Mouse (Mus musculus) mouse embryonic stem cell (cell line): ENCODE measurements around the gene Edil3.

ENCODE experiments used
- in situ Hi-C, 2 experiments: fragments of 300-500 bp; cut with MboI; formaldehyde crosslinking; loops; 1 replicate in 1 of 2; 3 replicates in 1 of 2; pipeline ENCODE4 v1.14.3; 2019 to 2020; ENCODE audit warnings: low sequenced_read_pairs in 2 of 2, low pct_unique_long_range_greater_than_20kb in 1 of 2, mixed read lengths in 1 of 2; ENCODE audit not compliant: unreplicated experiment in 1 of 2

Edil3 gene

GRCm38 (mm10) chr13:89175154-89175553, 353.9 kb downstream of the Edil3 start:
- in situ Hi-C loops, result no loop called here

DNA sequence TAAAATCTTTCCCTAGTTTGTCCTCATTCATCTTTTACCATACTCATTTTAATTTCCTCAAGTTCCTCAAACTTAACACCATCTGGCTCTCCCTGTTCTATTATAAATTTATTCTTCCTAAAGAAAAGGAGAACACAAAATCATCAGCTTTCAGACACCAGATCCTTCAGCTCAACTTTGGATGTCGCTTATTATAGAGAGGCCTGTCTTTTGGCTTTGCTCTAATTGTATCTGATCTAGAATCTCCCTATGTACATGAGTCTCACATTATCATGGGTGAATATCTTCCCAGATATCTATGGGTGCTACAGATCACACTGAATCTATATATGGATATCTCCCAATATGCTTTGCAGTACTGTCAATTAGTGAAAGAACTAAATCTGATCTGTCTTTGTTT, 367.8 kb downstream of the Edil3 start:
- in situ Hi-C loops, result no loop called here

GRCm38 (mm10) chr13:89197019-89197418, 375.7 kb downstream of the Edil3 start:
- in situ Hi-C loops, result no loop called here

DNA sequence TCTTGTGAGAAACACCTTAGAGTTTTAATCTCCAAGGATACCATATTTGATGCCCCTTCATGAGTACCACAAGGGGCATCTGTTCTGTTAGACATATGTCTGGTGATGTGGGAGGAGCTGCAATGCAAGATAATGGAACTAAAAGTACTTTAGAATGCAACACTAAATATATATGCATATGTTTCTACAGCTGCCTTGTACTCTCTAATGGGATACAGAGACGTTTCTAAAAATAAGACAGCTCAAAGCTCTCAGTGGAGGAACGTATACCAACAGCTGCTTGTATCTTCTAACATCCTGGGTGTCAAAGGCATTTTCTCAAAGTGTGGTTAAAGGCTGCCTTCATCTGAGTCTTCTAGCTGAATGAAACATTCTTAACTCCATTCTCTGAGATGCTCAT, 378.0 kb downstream of the Edil3 start:
- in situ Hi-C loops, result no loop called here

DNA sequence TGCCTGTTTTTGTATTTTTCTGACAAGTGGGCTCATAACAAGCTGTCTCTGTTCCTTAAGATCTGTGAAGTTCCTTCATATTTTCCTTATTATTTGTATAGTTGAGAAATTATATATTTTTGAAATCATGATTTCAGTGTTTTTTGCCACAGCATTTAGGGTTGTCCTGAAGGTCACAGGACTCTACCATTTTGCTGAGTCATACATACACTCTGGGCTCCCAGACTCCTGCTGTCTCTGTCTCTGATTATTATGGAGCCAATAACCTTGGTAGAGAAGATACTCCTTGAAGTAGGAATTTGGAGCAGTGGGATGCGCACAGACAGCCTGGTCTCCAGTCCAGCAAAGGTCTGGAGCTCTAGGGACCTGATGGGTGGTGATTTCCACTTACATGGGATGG, 416.8 kb downstream of the Edil3 start:
- in situ Hi-C loops, result no loop called here

DNA sequence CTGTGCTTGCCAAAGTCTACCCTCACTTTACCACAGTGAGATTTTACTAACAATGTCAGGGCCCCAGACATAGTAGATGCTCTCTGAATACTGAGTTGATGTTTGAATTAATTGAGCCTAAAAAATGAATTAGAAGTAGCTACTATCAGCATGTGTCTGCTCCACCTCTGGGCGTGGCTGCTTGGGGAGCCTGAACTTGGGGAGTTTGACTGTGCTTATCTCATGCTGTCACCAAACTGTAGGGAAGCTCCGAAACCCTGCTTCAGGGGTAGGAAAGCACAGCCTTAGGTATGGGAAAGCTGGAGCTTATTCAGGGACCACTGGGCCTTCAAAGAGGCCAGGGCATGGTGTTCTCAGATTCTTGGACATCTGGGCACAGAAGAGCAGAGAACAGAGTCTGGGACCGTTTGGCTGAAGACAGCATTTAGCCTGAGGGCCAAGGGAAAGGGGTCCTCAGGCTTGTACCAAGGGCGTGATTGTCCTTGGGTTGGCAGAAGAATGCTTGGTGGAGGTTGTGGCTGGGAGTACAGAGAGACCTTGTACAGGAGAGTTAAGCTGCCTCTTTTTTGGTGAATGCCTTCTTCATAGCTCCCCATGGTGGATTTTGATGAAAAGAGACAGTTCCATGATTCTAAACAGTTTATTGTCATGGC, 432.8 kb downstream of the Edil3 start:
- in situ Hi-C loops, result no loop called here

GRCm38 (mm10) chr13:89256906-89257305, 435.6 kb downstream of the Edil3 start:
- in situ Hi-C loops, result no loop called here

DNA sequence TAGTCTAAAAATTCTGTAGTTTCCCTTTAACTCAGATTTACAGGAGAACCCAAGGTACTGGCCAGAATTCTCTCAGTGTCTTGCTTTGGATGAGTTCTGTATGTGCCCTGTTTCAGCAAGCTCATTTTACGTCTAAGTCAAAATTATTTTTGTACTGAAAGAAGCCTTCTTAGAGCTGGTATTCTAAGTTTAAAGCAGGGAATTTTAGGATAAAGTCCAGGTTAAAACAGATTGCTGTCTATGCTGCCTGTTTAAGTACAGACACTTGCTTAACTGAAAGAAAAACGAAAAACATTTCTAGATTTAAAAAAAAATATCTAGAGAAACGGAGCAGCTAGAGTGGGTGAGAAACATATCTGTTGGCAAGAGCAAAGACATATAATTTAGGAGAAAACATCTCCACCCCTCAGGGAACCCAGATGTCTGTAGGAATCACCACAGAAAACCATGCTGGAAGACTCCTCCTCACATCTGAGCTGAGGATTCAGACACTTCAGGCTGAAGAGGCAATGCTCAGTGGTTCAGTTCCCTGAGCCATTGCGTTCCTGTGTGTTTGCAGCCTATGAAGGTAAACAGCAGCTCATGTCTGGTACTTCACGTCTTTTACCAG, 465.5 kb downstream of the Edil3 start:
- in situ Hi-C loops, result no loop called here

DNA sequence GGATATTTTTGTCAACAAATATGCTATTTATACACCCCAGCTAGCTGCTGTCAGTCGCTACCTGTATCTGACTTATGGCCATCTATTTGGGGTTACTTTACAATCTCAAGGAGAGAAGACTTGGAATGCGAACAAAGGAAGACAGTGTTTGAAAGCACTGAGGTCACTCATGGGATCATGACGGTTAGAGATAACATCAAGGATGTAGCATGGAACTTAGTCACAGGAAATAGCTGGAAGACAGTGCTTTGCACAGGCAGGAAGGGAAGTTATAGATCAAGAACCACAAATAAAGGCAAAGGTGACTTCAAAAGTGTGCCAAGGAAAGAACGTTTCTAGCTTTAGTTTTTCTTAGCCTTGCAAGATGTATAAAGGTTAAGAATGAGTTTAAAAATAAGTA, 466.9 kb downstream of the Edil3 start:
- in situ Hi-C loops, result no loop called here

GRCm38 (mm10) chr13:89321155-89321554, 499.9 kb downstream of the Edil3 start:
- in situ Hi-C loops, result no loop called here

GRCm38 (mm10) chr13:89324282-89324681, 503.0 kb downstream of the Edil3 start:
- in situ Hi-C loops, result no loop called here

DNA sequence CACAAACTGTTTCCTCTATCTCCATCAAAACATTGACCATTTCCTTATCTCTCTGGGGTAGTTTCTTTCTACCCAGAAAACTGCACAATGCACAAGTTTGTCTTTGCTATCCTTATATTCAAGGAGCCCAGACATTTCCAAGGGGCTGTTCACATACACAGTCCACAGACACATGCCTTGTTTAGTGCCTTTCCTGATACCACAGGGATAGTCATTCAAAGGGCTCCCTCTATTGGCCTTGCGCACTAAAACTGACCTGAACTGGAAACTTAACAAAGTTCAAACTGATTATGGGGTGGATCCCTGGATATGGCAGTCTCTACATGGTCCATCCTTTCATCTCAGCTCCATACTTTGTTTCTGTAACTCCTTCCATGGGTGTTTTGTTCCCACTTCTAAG, 513.2 kb downstream of the Edil3 start:
- in situ Hi-C loops, result no loop called here

DNA sequence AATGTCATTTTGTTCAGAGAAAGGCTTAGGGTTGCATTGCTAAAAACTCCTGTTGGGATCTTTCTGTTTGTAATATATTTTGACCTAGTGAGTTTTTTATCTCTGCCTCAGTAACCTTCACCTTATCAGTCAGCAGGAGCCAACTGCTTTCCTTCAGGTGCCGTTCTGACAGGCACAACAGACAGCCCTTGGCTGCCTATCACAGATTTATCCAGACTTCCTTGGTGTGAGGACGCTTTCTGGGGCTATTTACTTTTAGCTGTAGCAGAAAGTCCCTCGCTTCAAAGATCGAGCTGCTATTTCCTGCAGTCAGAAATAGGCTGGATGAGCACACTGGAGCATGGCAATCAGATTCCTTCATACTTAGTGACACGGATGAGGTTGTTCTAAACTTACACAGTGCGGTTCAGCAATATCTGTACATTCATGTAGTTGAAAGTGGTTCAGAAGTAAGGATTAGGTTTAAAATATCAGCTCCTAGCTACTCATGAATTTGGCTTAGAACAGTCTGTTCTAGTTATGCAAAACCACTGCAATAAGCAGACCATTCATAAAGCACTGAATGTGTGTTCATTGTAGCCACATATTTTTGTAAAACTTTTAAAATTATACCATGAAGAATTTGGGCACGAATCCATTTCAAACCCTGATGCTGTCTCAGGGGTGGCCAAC, 514.8 kb downstream of the Edil3 start:
- in situ Hi-C loops, result no loop called here

DNA sequence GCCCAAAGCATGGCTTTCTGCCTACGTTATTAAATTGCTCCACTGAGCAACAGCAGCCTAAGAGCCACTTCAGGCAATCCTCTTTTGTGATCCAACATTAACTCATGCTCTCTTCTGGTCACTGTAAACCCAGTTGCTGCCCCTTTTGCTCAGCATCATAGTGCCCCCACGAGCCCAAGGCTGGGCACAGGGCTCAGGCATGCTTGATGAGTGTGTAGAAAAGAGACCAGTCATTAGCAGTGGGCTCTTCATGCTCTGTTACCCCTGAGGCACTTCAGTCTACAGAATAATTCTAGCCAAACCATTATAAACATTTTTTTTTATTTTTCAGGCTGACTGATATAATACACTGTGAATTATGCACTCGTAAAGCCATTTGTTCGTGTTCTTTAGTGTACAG, 517.8 kb downstream of the Edil3 start:
- in situ Hi-C loops, result no loop called here

GRCm38 (mm10) chr13:89339776-89340175, 518.5 kb downstream of the Edil3 start:
- in situ Hi-C loops, result no loop called here

DNA sequence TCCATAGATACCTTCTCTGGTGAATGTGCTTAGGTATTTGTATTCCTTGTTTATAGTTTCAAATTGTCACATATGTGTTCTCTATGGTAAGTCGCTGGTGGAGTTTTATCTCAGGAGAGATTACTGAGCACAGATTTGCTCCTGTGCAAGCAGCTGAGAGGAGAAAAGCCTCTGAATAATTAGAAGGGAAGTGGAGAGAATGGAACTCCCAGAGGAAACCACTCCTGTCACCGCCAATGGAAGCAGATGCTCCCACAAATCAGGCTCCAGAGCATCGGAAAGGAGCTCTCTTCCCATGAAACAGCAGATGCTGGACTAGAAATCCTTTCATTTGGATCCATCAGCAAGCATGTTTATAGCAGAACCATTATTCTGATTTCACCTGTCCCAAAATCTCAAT, 534.0 kb downstream of the Edil3 start:
- in situ Hi-C loops, result no loop called here

DNA sequence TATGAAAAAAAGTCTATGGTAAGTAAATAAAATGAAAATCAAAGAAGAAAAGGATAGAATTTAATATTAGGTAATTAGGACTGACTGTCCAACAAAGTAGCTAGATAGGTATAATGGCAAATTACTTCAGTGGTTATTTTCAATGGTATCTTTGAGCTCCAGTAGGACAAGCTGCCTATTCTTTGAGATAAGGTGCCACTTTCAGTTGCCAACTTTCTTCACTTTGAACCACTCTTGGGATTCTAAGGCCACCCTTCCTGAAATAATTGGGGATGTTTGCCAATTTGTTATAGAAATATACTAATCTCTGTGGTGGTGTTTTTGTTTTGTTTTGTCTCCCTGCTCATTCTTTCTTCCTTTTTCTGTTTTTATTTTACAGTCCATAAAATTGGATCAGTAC, 537.1 kb downstream of the Edil3 start:
- in situ Hi-C loops, result no loop called here

DNA sequence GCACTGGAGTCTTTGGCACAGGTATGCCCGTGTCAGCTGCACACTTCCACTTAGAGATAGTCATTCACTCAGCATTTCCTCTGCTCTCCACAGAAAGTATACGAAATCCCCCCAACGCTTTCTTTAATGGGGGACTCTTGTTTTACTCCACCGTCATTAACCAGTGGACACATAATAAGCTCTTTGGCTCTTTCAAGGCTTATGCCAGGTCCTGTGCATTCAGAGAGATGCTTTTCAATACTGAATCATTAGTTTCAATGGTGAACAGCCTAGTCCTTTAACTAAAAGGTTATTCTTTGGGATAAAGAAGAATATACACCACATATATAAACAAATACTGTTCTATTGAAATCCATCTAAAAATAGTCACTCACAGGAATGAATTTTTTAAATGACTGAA, 541.0 kb downstream of the Edil3 start:
- in situ Hi-C loops, result no loop called here

GRCm38 (mm10) chr13:89371253-89371652, 550.0 kb downstream of the Edil3 start:
- in situ Hi-C loops, result no loop called here

DNA sequence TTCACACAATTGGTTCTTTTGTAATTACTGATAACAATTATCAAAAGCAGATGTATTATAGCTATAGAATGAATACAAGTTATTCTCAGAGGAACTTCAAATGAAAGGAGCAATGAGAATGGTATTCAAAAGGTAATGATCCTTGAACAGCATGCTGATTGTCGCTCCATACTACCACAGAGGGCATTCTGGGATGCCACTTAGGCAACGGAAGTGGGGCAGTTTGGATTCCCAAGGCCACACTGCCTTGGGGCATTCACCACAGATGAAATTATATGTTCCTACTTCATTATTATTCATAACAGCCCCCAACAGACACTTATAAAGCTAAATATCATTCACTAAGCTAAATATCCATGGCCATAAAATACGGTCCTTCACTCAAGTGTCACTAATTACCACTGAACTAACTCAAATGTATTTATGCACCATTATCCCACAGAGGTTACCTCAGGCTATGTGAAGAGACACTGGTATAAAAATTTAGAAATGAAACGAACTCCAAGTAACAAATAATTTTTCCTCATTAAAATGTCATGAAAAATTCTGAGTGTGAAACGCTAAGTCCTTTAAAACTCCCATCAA, 550.5 kb downstream of the Edil3 start:
- in situ Hi-C loops, result no loop called here
